Mouse (Mus musculus): ENCODE results near the gene Fam120b.

Gene Fam120b

GRCm38 (mm10) chr17:15395997-15396675, at the start of gene Fam120b:
TSS of gene Fam120b (plus strand) at chr17:15396202.
- DNase-seq (ENCODE audit: low spot score in 2 of 2): peak; percentile 94 to 97

GRCm38 (mm10) chr17:15350152-15350551, 45.9 kb upstream of the Fam120b start:
- DNase-seq (ENCODE audit: low spot score in 2 of 2): no peak

GRCm38 (mm10) chr17:15352869-15353610, 43.0 kb upstream of the Fam120b start:
- no peak for DNase-seq (ENCODE audit: low spot score in 2 of 2)

- DNase-seq (ENCODE audit: low spot score in 2 of 2): no peak
Measured at GRCm38 (mm10) chr17:15354006-15354405, 42.0 kb upstream of the Fam120b start.

- DNase-seq (ENCODE audit: low spot score in 2 of 2): no peak
Measured at GRCm38 (mm10) chr17:15355072-15355471, 40.9 kb upstream of the Fam120b start.

GRCm38 (mm10) chr17:15356526-15356925, 39.5 kb upstream of the Fam120b start:
- no peak for DNase-seq (ENCODE audit: low spot score in 2 of 2)

GRCm38 (mm10) chr17:15357071-15357470, 38.9 kb upstream of the Fam120b start:
- no peak for DNase-seq (ENCODE audit: low spot score in 2 of 2)

- no peak for DNase-seq (ENCODE audit: low spot score in 2 of 2)
Measured at GRCm38 (mm10) chr17:15363656-15364055, 32.3 kb upstream of the Fam120b start.

- DNase-seq (ENCODE audit: low spot score in 2 of 2): peak in 1 of 2 experiments; percentile 32
Measured at GRCm38 (mm10) chr17:15365650-15366049, 30.4 kb upstream of the Fam120b start.

GRCm38 (mm10) chr17:15370401-15370800, 25.6 kb upstream of the Fam120b start:
- no peak for DNase-seq (ENCODE audit: low spot score in 2 of 2)

GRCm38 (mm10) chr17:15371967-15372835, 23.8 kb upstream of the Fam120b start:
- no peak for DNase-seq (ENCODE audit: low spot score in 2 of 2)

- peak; percentile 55 to 79 for DNase-seq (ENCODE audit: low spot score in 2 of 2)
Measured at GRCm38 (mm10) chr17:15372931-15373652, 22.9 kb upstream of the Fam120b start.

- no peak for DNase-seq (ENCODE audit: low spot score in 2 of 2)
Measured at GRCm38 (mm10) chr17:15374321-15375141, 21.5 kb upstream of the Fam120b start.

GRCm38 (mm10) chr17:15375224-15375623, 20.8 kb upstream of the Fam120b start:
- no peak for DNase-seq (ENCODE audit: low spot score in 2 of 2)

GRCm38 (mm10) chr17:15375701-15376493, 20.1 kb upstream of the Fam120b start:
- DNase-seq (ENCODE audit: low spot score in 2 of 2): peak; percentile 74 to 80

- DNase-seq (ENCODE audit: low spot score in 2 of 2): peak in 1 of 2 experiments; percentile 28
Measured at GRCm38 (mm10) chr17:15376494-15377181, 19.4 kb upstream of the Fam120b start, which contains the start of gene Dll1. TSS of gene Dll1 (minus strand) at chr17:15376872.

GRCm38 (mm10) chr17:15377901-15378300, 18.1 kb upstream of the Fam120b start:
- peak; percentile 39 to 44 for DNase-seq (ENCODE audit: low spot score in 2 of 2)

GRCm38 (mm10) chr17:15378413-15379109, 17.4 kb upstream of the Fam120b start:
- DNase-seq (ENCODE audit: low spot score in 2 of 2): no peak
